Mouse (Mus musculus) retina, postnatal 7 days (tissue): ENCODE results near the gene Simc1.
"Not testable (repeated sequence)": the region's sequence is repeated elsewhere in the genome, so short reads cannot be mapped to it uniquely, and the experiment has no call there.

ENCODE experiments used
- DNase-seq: peaks from one replicate; pipeline ENCODE4 v3.0.0-alpha.2; 2012; ENCODE audit warnings: low read depth, low spot score

Gene Simc1

GRCm38 (mm10) chr13:54503604-54504521 is at the start of gene Simc1:
Gene Simc1, plus strand, starts transcription at chr13:54503779.
- peak; percentile 47 for DNase-seq

DNA sequence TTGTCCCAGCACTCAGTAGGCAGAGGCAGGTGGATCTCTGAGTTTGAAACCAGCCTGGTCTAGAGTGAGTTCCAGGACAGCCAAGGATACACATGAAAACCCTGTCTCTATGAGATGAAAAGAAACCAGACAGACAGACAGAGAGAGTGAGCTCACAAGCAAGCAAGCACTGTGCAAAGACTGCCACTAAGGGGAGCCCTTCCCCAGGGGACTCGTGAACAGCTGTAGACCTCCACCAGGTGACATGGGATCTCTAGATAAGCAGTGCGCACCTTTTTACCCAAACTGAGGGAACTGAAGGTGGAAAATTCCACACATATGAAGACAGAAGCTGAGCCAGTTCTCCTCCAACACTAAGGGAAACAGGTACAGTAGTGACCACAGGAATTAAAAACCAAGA is 46.5 kb upstream of the Simc1 start:
- DNase-seq = no peak

DNA sequence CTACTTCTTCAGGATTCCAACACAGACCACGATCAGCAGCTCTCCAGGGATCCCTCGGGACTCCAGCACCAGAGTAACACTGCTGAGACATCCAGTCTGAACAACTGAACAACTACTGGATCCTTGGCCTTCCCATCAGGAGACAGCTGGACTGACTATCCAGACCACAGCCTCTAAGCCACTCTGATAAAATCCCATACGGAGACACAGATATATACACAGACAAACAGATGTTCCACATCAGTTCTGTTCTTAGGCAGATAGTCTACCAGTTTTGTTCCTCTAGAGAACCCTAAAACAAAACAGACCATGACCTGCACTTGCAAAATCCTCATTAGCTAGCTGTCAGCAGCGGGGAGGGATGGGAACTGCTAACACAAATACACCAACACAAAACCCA is 44.3 kb upstream of the Simc1 start:
- DNase-seq = no peak

- DNase-seq = peak; percentile 80
Observed at GRCm38 (mm10) chr13:54468098-54469011, 35.2 kb upstream of the Simc1 start, which contains the start of gene Thoc3. Gene Thoc3, minus strand, starts transcription at chr13:54468849.

DNA sequence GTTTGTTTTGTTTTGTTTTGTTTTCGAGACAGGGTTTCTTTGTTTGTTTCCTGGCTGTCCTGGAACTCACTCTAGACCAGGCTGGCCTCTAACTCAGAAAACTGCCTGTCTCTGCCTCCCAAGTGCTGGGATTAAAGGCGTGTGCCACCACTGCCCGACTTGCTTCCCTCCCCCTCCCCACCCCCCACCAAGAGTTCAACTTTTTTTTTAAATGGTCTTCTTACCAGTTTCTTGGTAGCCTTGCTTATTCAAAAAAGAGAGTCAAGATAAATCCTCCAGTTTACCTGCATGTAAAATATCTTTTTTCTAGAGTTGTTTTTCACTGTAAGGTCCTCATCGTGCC is 34.6 kb upstream of the Simc1 start:
- no peak for DNase-seq

DNA sequence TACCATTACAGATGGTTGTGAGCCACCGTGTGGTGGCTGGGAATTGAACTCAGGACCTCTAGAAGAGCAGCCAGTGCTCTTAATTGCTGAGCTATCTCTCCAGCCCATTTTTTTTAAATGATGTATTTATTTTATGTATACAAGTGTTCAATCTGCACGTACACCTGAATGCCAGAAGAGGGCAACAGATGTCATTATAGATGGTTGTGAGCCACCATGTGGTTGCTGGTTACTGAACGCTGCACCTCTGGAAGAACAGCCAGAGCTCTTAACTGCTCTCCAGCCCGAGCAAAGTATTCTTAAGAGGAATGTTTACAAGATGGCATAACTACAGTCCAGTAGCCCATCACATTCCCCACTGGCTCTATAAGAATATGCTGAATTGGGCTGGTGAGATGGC is 31.6 kb upstream of the Simc1 start:
- no peak for DNase-seq

DNA sequence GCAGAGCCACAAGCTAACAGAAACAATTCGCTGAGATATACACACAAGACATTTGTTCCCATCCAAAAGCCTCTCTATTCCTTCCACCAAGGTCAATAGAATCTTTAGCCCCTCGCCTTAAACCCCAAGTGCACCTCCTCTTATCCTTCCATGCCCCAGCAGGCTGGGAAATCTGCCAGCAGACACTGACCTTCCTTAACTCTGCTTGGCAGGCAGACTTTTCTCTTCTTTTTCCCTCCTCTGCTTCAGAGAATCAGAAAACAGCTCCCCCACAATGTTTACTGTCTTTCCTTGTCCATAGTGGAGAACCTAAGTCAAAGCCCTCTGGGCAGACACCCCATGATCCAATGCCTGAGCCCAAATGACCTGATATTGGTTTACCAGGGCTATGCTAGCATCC is 28.6 kb upstream of the Simc1 start:
- no peak for DNase-seq

GRCm38 (mm10) chr13:54475702-54476101 is 27.9 kb upstream of the Simc1 start:
- DNase-seq = no peak

- DNase-seq = no peak
Observed at GRCm38 (mm10) chr13:54479286-54479685, 24.3 kb upstream of the Simc1 start.

DNA sequence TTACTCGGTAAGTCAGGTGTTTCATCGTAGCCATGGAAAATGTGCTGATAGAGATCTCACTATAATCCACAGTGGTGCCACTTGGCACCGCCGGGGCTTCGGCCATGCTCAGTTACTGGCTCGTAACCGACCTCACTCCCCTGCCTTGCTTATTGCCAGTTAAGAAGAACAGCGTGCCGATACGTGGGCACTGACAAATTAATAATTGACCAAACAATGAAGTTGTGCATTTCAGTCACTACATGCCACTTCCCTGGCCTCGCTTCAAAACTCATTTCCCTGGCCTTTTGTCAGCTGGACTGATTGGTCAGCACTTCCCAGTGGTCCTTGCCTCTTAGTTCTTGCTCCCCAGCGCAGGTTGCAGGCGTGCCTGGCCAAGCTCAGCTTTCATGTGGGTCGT is 22.1 kb upstream of the Simc1 start:
- no peak for DNase-seq

DNA sequence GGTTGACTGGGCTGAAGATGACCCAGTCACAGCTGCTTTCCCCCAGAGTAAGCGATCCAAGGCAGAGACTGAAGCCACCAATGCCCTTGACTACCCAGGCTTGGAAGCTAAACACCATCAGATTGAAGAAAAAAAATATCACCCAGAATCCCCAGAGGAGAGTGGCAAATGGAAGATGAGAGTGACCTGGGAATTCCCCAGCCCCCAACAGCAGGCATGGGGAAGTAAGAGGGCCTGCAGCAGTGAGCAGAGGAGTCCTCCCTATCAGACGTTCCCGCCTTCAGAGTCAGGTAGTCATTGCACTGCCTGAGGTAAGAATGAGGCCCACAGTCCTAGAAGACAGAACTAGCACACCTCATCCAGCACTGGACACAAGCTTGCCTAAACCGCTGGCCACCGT is 13.2 kb upstream of the Simc1 start:
- DNase-seq = no peak

GRCm38 (mm10) chr13:54491381-54491780 is 12.2 kb upstream of the Simc1 start:
- no peak for DNase-seq

DNA sequence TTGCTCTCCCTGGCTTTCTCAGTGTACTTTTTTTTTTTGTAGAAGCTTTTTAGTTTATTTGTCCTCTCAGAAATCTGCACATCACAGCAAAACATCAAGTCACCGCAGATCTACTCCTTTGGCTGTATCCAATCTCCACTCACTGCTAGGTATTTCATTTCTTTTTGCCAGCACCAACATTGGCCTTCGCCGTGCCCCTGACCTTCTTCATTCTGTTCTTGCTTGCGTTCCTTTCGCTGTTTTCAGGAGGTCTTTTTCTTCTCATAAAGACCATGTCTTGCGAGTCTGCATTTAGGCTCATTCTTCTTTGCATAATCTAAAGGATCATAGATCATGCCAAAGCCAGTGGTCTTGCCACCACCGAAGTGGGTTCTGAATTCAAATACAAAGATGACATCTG is 4.0 kb upstream of the Simc1 start:
- not testable (repeated sequence) for DNase-seq

- no peak for DNase-seq
Observed at GRCm38 (mm10) chr13:54501352-54501751, 2.2 kb upstream of the Simc1 start.

GRCm38 (mm10) chr13:54501957-54502690 is 1.5 kb upstream of the Simc1 start:
- DNase-seq = no peak

- DNase-seq = no peak
Observed at GRCm38 (mm10) chr13:54503278-54503603, 338 bp upstream of the Simc1 start.

DNA sequence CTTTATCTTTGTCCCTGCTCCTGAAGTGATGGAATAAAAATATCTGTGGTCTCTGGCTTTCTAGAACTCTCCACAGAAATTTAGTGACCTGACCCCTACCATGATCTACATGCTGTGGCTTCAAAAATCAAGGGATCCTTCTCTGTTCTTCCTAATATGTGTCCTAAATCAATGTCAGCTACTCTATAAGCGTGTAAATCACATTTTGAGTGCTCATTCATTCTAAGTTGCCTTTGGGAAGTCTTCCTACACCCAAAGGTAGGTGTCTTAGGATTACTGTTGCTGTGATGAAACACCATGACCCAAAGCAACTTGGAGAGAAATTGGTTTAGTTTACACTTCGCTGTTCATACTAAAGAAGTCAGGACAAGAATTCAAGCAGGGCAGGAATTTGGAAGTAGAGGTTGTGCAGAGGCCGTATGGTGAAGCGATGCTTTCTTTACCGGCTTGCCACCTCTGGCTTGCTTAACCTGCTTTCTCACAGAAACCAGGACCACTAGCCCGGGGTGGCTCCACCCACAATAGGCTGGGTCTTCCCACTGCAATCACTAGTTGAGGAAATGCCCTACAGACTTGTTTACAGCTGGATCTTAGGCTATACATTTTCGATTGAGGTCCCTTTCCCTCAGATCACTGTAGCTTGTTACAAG is 1.2 kb downstream of the Simc1 start:
- DNase-seq = no peak

GRCm38 (mm10) chr13:54505920-54506319 is 2.3 kb downstream of the Simc1 start:
- DNase-seq = no peak

DNA sequence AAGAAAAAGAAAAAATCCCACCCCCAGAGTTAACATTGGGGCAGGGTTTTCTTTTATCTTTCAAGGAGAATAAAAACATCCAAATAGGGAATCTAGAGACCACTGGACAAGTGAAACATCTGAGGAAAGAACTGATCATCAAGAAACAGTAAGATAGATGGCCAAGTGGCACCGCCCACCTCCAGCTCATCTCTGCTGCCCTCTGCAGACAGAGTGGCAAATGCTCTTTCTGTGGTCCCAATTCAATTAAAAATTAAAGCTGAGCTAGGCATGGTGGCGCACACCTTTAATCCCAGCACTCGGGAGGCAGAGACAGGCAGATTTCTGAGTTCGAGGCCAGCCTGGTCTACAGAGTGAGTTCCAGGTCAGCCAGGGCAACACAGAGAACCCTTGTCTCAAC is 16.6 kb downstream of the Simc1 start:
- no peak for DNase-seq

GRCm38 (mm10) chr13:54521181-54521580 is 17.6 kb downstream of the Simc1 start:
- no peak for DNase-seq

DNA sequence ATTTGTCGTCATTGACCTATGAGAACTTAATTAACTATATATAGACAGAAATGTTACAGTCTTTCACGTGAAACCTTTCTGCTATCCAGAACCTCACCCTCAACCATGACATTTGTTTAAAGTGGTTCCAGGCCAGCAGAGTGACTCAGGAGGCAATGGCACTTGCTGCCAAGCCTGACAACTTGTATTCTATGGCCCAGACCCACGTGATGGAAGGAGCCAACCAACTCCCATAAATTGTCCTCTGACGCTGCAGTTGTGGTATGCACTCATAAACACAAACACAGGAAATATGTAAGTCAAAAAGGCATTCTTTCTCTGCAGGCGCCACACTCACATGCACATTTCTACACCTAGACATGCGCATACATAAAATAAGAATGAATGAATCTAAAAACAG is 23.6 kb downstream of the Simc1 start:
- DNase-seq = no peak

- DNase-seq = no peak
Observed at GRCm38 (mm10) chr13:54532134-54532533, 28.6 kb downstream of the Simc1 start.
